Mouse (Mus musculus) B cell, adult 62 days (primary cell): ENCODE measurements around the gene Emc8. TPM values are rescaled to one million over a fixed set of nuclear protein-coding genes. Genes with fewer than 3 reads are reported as not detected.

Experiments
- total RNA-seq: library from RNA; stranded (reverse); gene quantifications from 4 replicates; pipeline ENCODE4 v1.2.4, GENCODE M21; 2023

The Emc8 gene
- 18.5 to 41.0 TPM (median 29.8 TPM) in 4 replicates for total RNA-seq

DNA sequence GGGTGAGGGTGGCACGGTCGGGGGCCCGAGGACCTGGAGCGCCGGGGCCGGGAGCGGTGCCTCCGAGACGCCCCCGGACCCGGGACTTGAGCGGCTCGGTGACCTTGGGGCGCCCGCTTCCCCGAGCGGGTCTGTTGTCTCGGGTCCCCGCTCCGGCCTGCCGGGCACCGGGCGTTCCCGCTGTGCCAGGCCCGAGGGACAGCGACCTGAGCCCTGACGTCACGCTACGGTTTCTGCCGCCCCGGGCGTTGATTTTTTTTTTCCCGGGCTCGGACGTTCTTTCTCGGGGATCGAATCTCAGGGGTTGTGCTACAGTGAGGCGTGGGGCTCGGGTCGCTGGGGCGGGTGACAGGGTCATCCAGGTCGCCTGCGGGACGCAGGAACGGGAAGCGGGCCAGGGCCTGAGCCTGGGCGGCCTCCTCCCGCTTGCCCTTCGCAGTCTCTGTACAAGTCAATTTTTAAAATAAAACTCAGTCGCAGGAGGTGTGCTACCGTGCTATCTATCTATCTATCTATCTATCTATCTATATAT is at the start of gene Emc8:
Gene Emc8 (minus strand): TSS at position 200 of the 532 bp plus-strand sequence.

DNA sequence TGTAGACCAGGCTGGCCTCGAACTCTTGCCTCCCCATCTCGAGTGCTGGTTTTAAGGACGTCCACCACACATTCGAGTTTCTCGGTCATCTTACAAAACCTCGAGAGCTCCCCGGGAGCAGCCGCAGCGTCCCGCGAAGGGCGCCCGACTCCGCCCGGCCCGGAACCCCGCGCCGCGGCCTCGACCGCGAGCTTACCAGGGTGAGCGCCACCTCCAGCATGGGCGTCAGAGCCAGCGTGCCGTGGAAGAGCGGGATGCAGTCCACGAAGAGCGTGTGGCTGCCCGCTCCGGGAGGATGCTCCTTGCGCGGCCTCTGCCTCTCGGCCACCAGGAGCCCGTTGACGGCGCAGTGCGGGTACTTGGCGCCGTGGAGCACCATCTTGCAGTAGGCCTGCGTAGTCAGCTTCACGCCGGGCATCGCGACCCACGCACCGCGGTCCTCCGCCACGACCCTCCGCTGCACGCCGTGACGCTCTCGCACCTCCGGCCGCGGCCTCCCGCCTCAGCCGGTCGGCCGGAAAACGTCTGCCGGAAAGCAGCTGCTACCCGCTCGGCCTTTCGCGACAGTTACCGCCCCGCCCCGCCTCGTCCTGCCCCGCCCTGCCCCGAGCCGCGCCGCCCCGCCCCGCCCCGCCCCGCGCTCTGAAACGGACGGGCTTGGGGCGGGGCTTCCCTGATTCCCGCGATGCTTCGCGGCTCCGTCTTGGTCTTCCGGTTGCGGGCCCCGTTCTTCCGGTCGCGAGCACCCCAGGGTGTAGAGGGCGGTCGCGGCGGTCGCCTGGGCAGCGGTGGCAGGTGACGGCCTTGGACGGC is 606 bp downstream of the Emc8 start, which contains the start of the genes Gm27021 and Cox4i1:
Gene Gm27021 (minus strand): TSS at position 519 of the 813 bp plus-strand sequence.
Gene Cox4i1 (plus strand): TSS at position 662 of the 813 bp plus-strand sequence.

DNA sequence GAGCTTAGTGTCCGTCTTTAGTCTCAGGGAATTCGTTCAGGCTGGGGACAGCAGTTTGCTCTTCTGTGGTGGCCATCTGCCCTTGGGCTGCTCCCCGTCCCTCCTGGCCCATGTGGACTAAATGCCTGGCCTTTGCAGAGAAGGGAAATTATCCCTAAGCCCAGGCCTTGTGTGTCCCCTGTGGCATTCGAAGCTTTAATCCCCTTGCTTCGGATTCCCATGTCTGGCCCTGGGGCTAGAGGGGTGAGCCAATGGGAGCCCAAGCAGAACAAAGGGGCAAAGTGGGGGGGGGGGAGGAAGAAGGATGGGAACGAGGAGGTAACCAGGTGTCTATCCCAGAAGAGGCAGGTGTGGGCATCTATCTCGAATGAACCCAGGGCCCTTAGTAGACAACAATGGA is 20.8 kb downstream of the Emc8 start, which contains the start of gene 1190005I06Rik:
Gene 1190005I06Rik (minus strand): TSS at position 101 of the 400 bp plus-strand sequence.

Other genes starting within 250 kb of the Emc8 start
- gene Gins2, start 79.3 kb downstream of the Emc8 start, total RNA-seq = 1.3 to 5.6 TPM (median 3.5 TPM) in 4 replicates
- not detected in 4 replicates for gene 1190005I06Rik, start 20.9 kb downstream of the Emc8 start, total RNA-seq
- not detected in 4 replicates for gene Gm27021, start 494 bp downstream of the Emc8 start, total RNA-seq
- gene Cox4i1, start 351 bp downstream of the Emc8 start, total RNA-seq = 411 to 426 TPM (median 423 TPM) in 4 replicates
- gene Irf8, start 67.8 kb upstream of the Emc8 start, total RNA-seq = 384 to 420 TPM (median 390 TPM) in 4 replicates